Mouse (Mus musculus): ENCODE data around the gene Prr18. TPM values are rescaled to one million over a fixed set of nuclear protein-coding genes. Genes with fewer than 3 reads are reported as not detected.

Gene Prr18
- polyA plus RNA-seq, 2 experiments = 0.28 to 1.0 TPM

DNA sequence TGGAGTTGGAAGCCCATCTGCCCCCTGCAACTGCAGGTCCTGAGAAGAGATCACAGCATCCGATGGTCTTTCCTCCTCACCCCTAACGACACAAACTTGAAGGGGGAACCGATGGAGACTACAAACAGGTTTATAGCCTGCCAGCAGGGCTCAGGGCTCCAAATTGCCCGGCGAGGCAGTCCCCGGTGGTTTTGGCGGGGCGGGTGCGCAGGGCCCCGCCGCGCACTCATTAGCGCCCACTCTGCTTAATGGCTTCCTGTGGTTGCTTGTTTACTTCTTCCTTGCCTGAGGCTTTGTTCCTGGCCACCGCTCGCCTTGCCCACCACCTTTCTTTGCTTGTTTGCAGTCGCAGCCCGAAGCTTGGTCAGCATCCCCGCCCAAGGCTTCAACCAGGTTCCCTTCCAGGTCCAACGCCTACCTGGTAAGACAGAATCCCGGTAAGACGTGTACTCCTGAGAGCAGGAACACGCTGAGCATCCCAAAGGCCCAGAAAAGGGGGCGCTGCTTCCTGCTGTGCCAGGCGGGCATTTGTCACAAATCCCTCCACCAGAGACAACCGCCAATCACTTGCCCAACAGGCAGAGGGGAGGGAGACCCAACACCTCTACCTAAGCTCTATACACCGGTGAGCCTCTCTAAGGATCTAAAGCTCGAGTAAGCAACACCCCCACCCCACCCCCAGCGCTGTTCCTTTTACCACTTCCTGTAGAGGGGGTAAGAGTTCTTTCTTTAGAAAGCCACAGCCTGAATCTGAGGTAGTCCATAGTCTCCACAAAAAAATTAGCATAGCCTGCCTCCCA is 51.9 kb downstream of the Prr18 start:
- TF ChIP-seq POLR2A (IDR thresholded peaks at IDR 0.05; ENCODE audit: borderline replicate concordance, extremely low read depth, insufficient read depth, insufficient read length) = no peak
- Histone ChIP-seq H3K27ac (replicated peaks; ENCODE audit: low read depth, low read length) (no peak overlapping the region), H3K4me3 (replicated peaks; ENCODE audit: low read length) (peak overlapping the region; percentile 18), H3K9ac (ENCODE audit: low read depth, low read length, severe bottlenecking) (0 out of 2 replicates have a peak overlapping the region, but pooled peaks have one; percentile 17), H3K27me3 (ENCODE audit: control insufficient read depth, insufficient read depth, low read length) (peaks cover 11% of the 10 kb centered on the region), H3K9me3 (ENCODE audit: control insufficient read depth, low read length) (no peaks in the 10 kb centered on the region), H3K36me3 (ENCODE audit: control insufficient read depth, insufficient read depth, low read length) (no peaks in the 10 kb centered on the region), H3K4me2 (replicated peaks; ENCODE audit: low read depth, low read length, severe bottlenecking) (peak overlapping the region; percentile 39), H3K4me1 (ENCODE audit: control insufficient read depth, insufficient read depth, low read length) (peaks cover 5% of the 10 kb centered on the region; the same call in 1 of the 2 replicates)
- DNase-seq (ENCODE audit: low spot score) = no peak
- no peak for ATAC-seq (ENCODE audit: low FRiP score, low read depth)
- WGBS = under 1% methylated on average over 27 of the region's 28 CpGs

DNA sequence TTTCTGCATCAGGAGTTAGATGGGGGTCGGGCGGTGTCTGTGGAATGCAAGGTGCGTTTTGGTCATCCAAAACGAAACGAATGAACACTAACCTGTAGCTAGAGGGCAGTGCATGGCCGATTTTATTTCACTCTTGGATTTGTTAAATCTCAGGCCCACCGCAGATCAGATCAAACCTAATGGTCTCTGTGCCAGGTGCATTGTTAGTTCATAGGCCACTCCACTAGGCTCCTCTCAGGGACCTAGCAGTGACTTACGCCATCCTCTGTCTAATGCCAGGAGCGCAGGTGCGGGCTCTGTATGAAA is 52.5 kb downstream of the Prr18 start:
- Histone ChIP-seq H3K4me3 (replicated peaks; ENCODE audit: low read length) (no peak overlapping the region), H3K9me3 (ENCODE audit: control insufficient read depth, low read length) (no peaks in the 10 kb centered on the region), H3K27me3 (ENCODE audit: control insufficient read depth, insufficient read depth, low read length) (peaks cover 11% of the 10 kb centered on the region), H3K4me2 (replicated peaks; ENCODE audit: low read depth, low read length, severe bottlenecking) (peak overlapping the region; percentile 39; the same call in 1 of the 2 replicates), H3K9ac (ENCODE audit: low read depth, low read length, severe bottlenecking) (no peak overlapping the region), H3K4me1 (ENCODE audit: control insufficient read depth, insufficient read depth, low read length) (peaks cover 5% of the 10 kb centered on the region; the same call in 1 of the 2 replicates), H3K27ac (replicated peaks; ENCODE audit: low read depth, low read length) (no peak overlapping the region), H3K36me3 (ENCODE audit: control insufficient read depth, insufficient read depth, low read length) (no peaks in the 10 kb centered on the region)
- DNase-seq (ENCODE audit: low spot score) = no peak
- whole genome bisulfite sequencing = 6% methylated on average over 10 of the region's 10 CpGs
- no peak for TF ChIP-seq POLR2A (IDR thresholded peaks at IDR 0.05; ENCODE audit: borderline replicate concordance, extremely low read depth, insufficient read depth, insufficient read length)
- ATAC-seq (ENCODE audit: low FRiP score, low read depth) = no peak

DNA sequence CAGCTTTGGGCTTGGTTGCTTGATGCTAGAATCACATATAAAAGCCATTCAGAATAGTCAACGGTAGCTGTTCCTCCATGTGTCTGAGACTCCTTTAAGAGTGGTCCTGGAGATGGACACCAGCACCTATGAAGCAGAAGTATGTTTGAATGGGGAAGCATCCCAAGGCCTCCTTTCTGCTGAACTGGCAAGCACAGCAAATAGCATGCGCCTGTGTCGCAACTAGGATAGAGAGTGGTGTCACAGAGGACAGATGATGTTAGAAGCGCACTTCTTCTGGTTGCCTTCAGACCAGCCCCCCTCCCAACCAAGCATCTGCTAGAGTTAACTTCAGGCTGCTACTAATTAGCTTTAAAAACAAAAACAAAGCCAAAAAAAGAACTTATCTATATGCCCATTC is 53.2 kb downstream of the Prr18 start:
- TF ChIP-seq POLR2A (IDR thresholded peaks at IDR 0.05; ENCODE audit: borderline replicate concordance, extremely low read depth, insufficient read depth, insufficient read length) = no peak
- H3K9me3 ChIP-seq (ENCODE audit: control insufficient read depth, low read length) = no peaks in the 10 kb centered on the region
- peaks cover 5% of the 10 kb centered on the region; the same call in 1 of the 2 replicates for H3K4me1 ChIP-seq (ENCODE audit: control insufficient read depth, insufficient read depth, low read length)
- 70% methylated on average over 4 of the region's 4 CpGs for WGBS
- no peak overlapping the region for H3K4me3 ChIP-seq (replicated peaks; ENCODE audit: low read length)
- H3K36me3 ChIP-seq (ENCODE audit: control insufficient read depth, insufficient read depth, low read length) = no peaks in the 10 kb centered on the region
- H3K4me2 ChIP-seq (replicated peaks; ENCODE audit: low read depth, low read length, severe bottlenecking) = no peak overlapping the region
- ATAC-seq (ENCODE audit: low FRiP score, low read depth) = no peak
- DNase-seq (ENCODE audit: low spot score) = no peak
- H3K27me3 ChIP-seq (ENCODE audit: control insufficient read depth, insufficient read depth, low read length) = peaks cover 11% of the 10 kb centered on the region
- H3K9ac ChIP-seq (ENCODE audit: low read depth, low read length, severe bottlenecking) = no peak overlapping the region
- H3K27ac ChIP-seq (replicated peaks; ENCODE audit: low read depth, low read length) = no peak overlapping the region

Other genes starting within 250 kb of the Prr18 start
- gene Gm49673, start 189.7 kb upstream of the Prr18 start, polyA plus RNA-seq (2012; rRNA removed) = 0.28 and 0.74 TPM in 2 replicates
- not detected in 2 replicates for gene Gm49673, start 189.7 kb upstream of the Prr18 start, polyA plus RNA-seq (2014; fragmentation: Nextera tagmentation; extraction: Ambion mirVana)
- gene Rnaset2a, start 189.4 kb upstream of the Prr18 start, polyA plus RNA-seq (2012; rRNA removed) = 29.4 and 31.4 TPM in 2 replicates
- gene Rnaset2a, start 189.4 kb upstream of the Prr18 start, polyA plus RNA-seq (2014; fragmentation: Nextera tagmentation; extraction: Ambion mirVana) = 29.3 and 29.5 TPM in 2 replicates
- 12.5 and 16.4 TPM in 2 replicates for gene Fgfr1op, start 172.0 kb upstream of the Prr18 start, polyA plus RNA-seq (2012; rRNA removed)
- gene Fgfr1op, start 172.0 kb upstream of the Prr18 start, polyA plus RNA-seq (2014; fragmentation: Nextera tagmentation; extraction: Ambion mirVana) = 30.7 and 32.5 TPM in 2 replicates
- 0.08 TPM in 1 of 2 replicates, not detected in the other for gene Ccr6, start 101.4 kb upstream of the Prr18 start, polyA plus RNA-seq (2012; rRNA removed)
- gene Ccr6, start 101.4 kb upstream of the Prr18 start, polyA plus RNA-seq (2014; fragmentation: Nextera tagmentation; extraction: Ambion mirVana) = not detected in 2 replicates
- gene Mpc1, start 54.6 kb upstream of the Prr18 start, polyA plus RNA-seq (2012; rRNA removed) = 90.2 and 95.6 TPM in 2 replicates
- 175 and 184 TPM in 2 replicates for gene Mpc1, start 54.6 kb upstream of the Prr18 start, polyA plus RNA-seq (2014; fragmentation: Nextera tagmentation; extraction: Ambion mirVana)
- gene Sft2d1, start 26.4 kb upstream of the Prr18 start, polyA plus RNA-seq (2012; rRNA removed) = 103 and 115 TPM in 2 replicates
- gene Sft2d1, start 26.4 kb upstream of the Prr18 start, polyA plus RNA-seq (2014; fragmentation: Nextera tagmentation; extraction: Ambion mirVana) = 55.8 and 70.1 TPM in 2 replicates
- 1.7 and 2.3 TPM in 2 replicates for gene T2, start 18.5 kb downstream of the Prr18 start, polyA plus RNA-seq (2012; rRNA removed)
- 0.32 TPM in 1 of 2 replicates, not detected in the other for gene T2, start 18.5 kb downstream of the Prr18 start, polyA plus RNA-seq (2014; fragmentation: Nextera tagmentation; extraction: Ambion mirVana)
- gene T, start 97.0 kb downstream of the Prr18 start, polyA plus RNA-seq (2012; rRNA removed) = 3.6 and 4.7 TPM in 2 replicates
- 0.56 and 0.72 TPM in 2 replicates for gene T, start 97.0 kb downstream of the Prr18 start, polyA plus RNA-seq (2014; fragmentation: Nextera tagmentation; extraction: Ambion mirVana)
- 5.0 and 5.8 TPM in 2 replicates for gene Pde10a, start 187.9 kb downstream of the Prr18 start, polyA plus RNA-seq (2012; rRNA removed)
- gene Pde10a, start 187.9 kb downstream of the Prr18 start, polyA plus RNA-seq (2014; fragmentation: Nextera tagmentation; extraction: Ambion mirVana) = 3.1 and 3.8 TPM in 2 replicates
- not detected in 2 replicates for gene Gm17087, start 229.5 kb downstream of the Prr18 start, polyA plus RNA-seq (2012; rRNA removed)
- not detected in 2 replicates for gene Gm17087, start 229.5 kb downstream of the Prr18 start, polyA plus RNA-seq (2014; fragmentation: Nextera tagmentation; extraction: Ambion mirVana)